Mouse (Mus musculus) limb, embryonic 11.5 days (tissue): ENCODE measurements around the gene Rbm28. TPM values are rescaled to one million over a fixed set of nuclear protein-coding genes. Genes with fewer than 3 reads are reported as not detected.

Source experiments
- ATAC-seq: fragments of 200-750 bp; cut with Nextera tagmentation; 2 replicates; pipeline ENCODE4 v1.8.0; 2017; ENCODE audit warnings: low read depth; ENCODE audit not compliant: insufficient number of reproducible peaks, low FRiP score, low TSS enrichment
- DNase-seq: peaks from one replicate; pipeline ENCODE4 v3.0.0-alpha.2; 2015; ENCODE audit warnings: low spot score
- H3K27ac ChIP-seq: fragments of 300-500 bp; sonication (generic); replicated peaks from 2 replicates; pipeline ENCODE4 v1.5.1; 2014; ENCODE audit warnings: low read depth, mild to moderate bottlenecking, low read length
- H3K27me3 ChIP-seq: fragments of 300-500 bp; sonication (generic); 2 replicates; pipeline ENCODE4 v1.6.1; 2014; ENCODE audit warnings: mild to moderate bottlenecking, low read length, mixed read lengths; ENCODE audit not compliant: control insufficient read depth, insufficient read depth
- H3K36me3 ChIP-seq: fragments of 300-500 bp; sonication (generic); 2 replicates; pipeline ENCODE4 v1.6.1; 2014; ENCODE audit warnings: mild to moderate bottlenecking, low read length, moderate library complexity, mixed read lengths; ENCODE audit not compliant: control insufficient read depth, insufficient read depth
- H3K4me1 ChIP-seq: fragments of 300-500 bp; sonication (generic); 2 replicates; pipeline ENCODE4 v1.6.1; 2014; ENCODE audit warnings: low read length, mixed read lengths; ENCODE audit not compliant: control insufficient read depth, insufficient read depth
- H3K4me2 ChIP-seq: fragments of 300-500 bp; sonication (generic); 2 replicates; pipeline ENCODE4 v1.6.1; 2014; ENCODE audit warnings: low read depth, mild to moderate bottlenecking, moderate library complexity; ENCODE audit not compliant: severe bottlenecking
- H3K4me3 ChIP-seq: fragments of 300-500 bp; sonication (generic); 2 replicates; pipeline ENCODE4 v1.5.1; 2014; ENCODE audit warnings: low read depth, low read length
- H3K9ac ChIP-seq: fragments of 300-500 bp; sonication (generic); 2 replicates; pipeline ENCODE4 v1.6.1; 2014; ENCODE audit warnings: mild to moderate bottlenecking, low read length
- H3K9me3 ChIP-seq: fragments of 300-500 bp; sonication (generic); 2 replicates; pipeline ENCODE4 v1.6.1; 2016; ENCODE audit warnings: low read length; ENCODE audit not compliant: control insufficient read depth
- WGBS: fragments of 180-500 bp; shearing (Covaris S2); extraction: QIAGEN DNeasy Blood & Tissue Kit; methylation state at CpG from one replicate; pipeline ENCODE4 v1.1.7; 2014; 5-methylcytosine and 5-hydroxymethylcytosine counted together
- polyA plus RNA-seq: library from polyadenylated mRNA; unstranded; fragments of >200 nt; fragmentation: Nextera tagmentation; extraction: Ambion mirVana; gene quantifications from 2 replicates; pipeline ENCODE4 v1.2.1, GENCODE M21; 2014

Gene Rbm28
- polyA plus RNA-seq, 1 experiment from 2014 or later: 70.3 TPM

- Histone ChIP-seq H3K9ac (no peak overlapping the region), H3K4me1 (no peaks in the 10 kb centered on the region), H3K27ac (no peak overlapping the region), H3K4me2 (no peak overlapping the region), H3K36me3 (no peaks in the 10 kb centered on the region; the same call in none of the 2 replicates), H3K27me3 (no peaks in the 10 kb centered on the region), H3K4me3 (no peak overlapping the region), H3K9me3 (no peaks in the 10 kb centered on the region)
- DNase-seq (peak; percentile 78), ATAC-seq (no peak)
- 47% methylated on average over 5 of the region's 5 CpGs for WGBS
Measured at GRCm38 (mm10) chr6:29143608-29144007, 21.2 kb downstream of the Rbm28 start.

- Histone ChIP-seq H3K9ac (no peak overlapping the region), H3K4me1 (no peaks in the 10 kb centered on the region), H3K27ac (no peak overlapping the region), H3K27me3 (no peaks in the 10 kb centered on the region), H3K4me3 (no peak overlapping the region), H3K36me3 (peaks cover 3% of the 10 kb centered on the region; the same call in 1 of the 2 replicates), H3K4me2 (no peak overlapping the region), H3K9me3 (no peaks in the 10 kb centered on the region)
- DNase-seq: no peak
- WGBS: 91% methylated on average over 9 of the region's 9 CpGs
- no peak for ATAC-seq
Measured at GRCm38 (mm10) chr6:29137441-29137840, 27.4 kb downstream of the Rbm28 start.

GRCm38 (mm10) chr6:29133100-29133499 lies 31.7 kb downstream of the Rbm28 start:
- 94% methylated on average over 9 of the region's 9 CpGs for WGBS
- peaks cover 15% of the 10 kb centered on the region; the same call in 1 of the 2 replicates for H3K36me3 ChIP-seq
- no peaks in the 10 kb centered on the region for H3K27me3 ChIP-seq
- H3K9me3 ChIP-seq: no peaks in the 10 kb centered on the region
- H3K4me1 ChIP-seq: no peaks in the 10 kb centered on the region
- no peak for DNase-seq
- H3K9ac ChIP-seq: no peak overlapping the region
- H3K4me2 ChIP-seq: no peak overlapping the region
- ATAC-seq: no peak
- no peak overlapping the region for H3K27ac ChIP-seq
- no peak overlapping the region for H3K4me3 ChIP-seq

GRCm38 (mm10) chr6:29126878-29127426 lies 37.9 kb downstream of the Rbm28 start:
- WGBS: 93% methylated on average over 7 of the region's 7 CpGs
- H3K36me3 ChIP-seq: peaks cover 23% of the 10 kb centered on the region
- ATAC-seq (no peak), DNase-seq (no peak)
- no peak overlapping the region for H3K4me3 ChIP-seq
- H3K9me3 ChIP-seq: no peaks in the 10 kb centered on the region
- H3K4me2 ChIP-seq: no peak overlapping the region
- H3K4me1 ChIP-seq: no peaks in the 10 kb centered on the region
- H3K9ac ChIP-seq: no peak overlapping the region
- H3K27me3 ChIP-seq: no peaks in the 10 kb centered on the region
- no peak overlapping the region for H3K27ac ChIP-seq

- H3K27me3 ChIP-seq: no peaks in the 10 kb centered on the region
- no peak for ATAC-seq
- H3K36me3 ChIP-seq: peaks cover 4% of the 10 kb centered on the region; the same call in 1 of the 2 replicates
- H3K9me3 ChIP-seq: no peaks in the 10 kb centered on the region
- no peak overlapping the region for H3K27ac ChIP-seq
- no peak overlapping the region for H3K4me3 ChIP-seq
- no peak overlapping the region for H3K9ac ChIP-seq
- no peak overlapping the region for H3K4me2 ChIP-seq
- DNase-seq: no peak
- WGBS: 90% methylated on average over 13 of the region's 13 CpGs
- H3K4me1 ChIP-seq: no peaks in the 10 kb centered on the region
Measured at GRCm38 (mm10) chr6:29119990-29120389, 44.8 kb downstream of the Rbm28 start.

- H3K27me3 ChIP-seq: no peaks in the 10 kb centered on the region
- no peak overlapping the region for H3K27ac ChIP-seq
- ATAC-seq (no peak), DNase-seq (no peak)
- no peaks in the 10 kb centered on the region for H3K36me3 ChIP-seq
- no peaks in the 10 kb centered on the region for H3K4me1 ChIP-seq
- no peak overlapping the region for H3K9ac ChIP-seq
- H3K9me3 ChIP-seq: no peaks in the 10 kb centered on the region
- H3K4me2 ChIP-seq: no peak overlapping the region
- 77% methylated on average over 4 of the region's 4 CpGs for WGBS
- no peak overlapping the region for H3K4me3 ChIP-seq
Measured at GRCm38 (mm10) chr6:29118963-29119362, 45.8 kb downstream of the Rbm28 start.

- H3K9ac ChIP-seq: no peak overlapping the region
- DNase-seq (no peak), ATAC-seq (no peak)
- H3K4me1 ChIP-seq: no peaks in the 10 kb centered on the region
- no peaks in the 10 kb centered on the region for H3K36me3 ChIP-seq
- H3K27ac ChIP-seq: no peak overlapping the region
- H3K9me3 ChIP-seq: no peaks in the 10 kb centered on the region
- H3K4me3 ChIP-seq: no peak overlapping the region
- no peak overlapping the region for H3K4me2 ChIP-seq
- no peaks in the 10 kb centered on the region for H3K27me3 ChIP-seq
Measured at GRCm38 (mm10) chr6:29118231-29118630, 46.6 kb downstream of the Rbm28 start.

- DNase-seq (no peak), ATAC-seq (no peak)
- no peak overlapping the region for H3K4me3 ChIP-seq
- no peaks in the 10 kb centered on the region for H3K36me3 ChIP-seq
- no peak overlapping the region for H3K4me2 ChIP-seq
- H3K4me1 ChIP-seq: no peaks in the 10 kb centered on the region
- no peaks in the 10 kb centered on the region for H3K27me3 ChIP-seq
- no peak overlapping the region for H3K27ac ChIP-seq
- WGBS: 71% methylated on average over 7 of the region's 7 CpGs
- H3K9me3 ChIP-seq: no peaks in the 10 kb centered on the region
- no peak overlapping the region for H3K9ac ChIP-seq
Measured at GRCm38 (mm10) chr6:29117417-29118104, 47.2 kb downstream of the Rbm28 start.
